Mouse (Mus musculus): ENCODE measurements around the gene Glb1.

DNA sequence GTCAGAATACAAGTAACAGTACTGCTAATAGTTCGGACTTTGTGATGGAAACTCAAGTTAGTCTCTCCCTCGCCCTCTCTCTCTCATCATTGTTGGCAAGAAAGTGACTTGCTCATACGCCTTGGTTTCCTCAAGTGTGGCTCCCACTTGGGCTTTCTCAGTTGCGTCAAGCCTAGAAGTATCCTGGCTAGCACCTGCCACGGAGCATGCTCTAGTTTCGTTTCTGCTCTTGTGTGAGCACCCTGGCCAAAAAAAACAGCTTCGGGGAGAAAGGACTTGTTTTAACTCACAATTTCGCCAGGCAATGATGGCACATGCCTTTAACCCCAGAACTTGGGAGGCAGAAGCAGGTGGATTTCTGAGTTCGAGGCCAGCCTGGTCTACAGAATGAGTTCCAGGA is 76.1 kb downstream of the Glb1 start:
- no peak for TF ChIP-seq CTCF (IDR thresholded peaks at IDR 0.05)
- no peak for TF ChIP-seq EP300 (IDR thresholded peaks at IDR 0.05; ENCODE audit: insufficient read depth, low read depth, low read length)
- no peak for TF ChIP-seq POLR2A (IDR thresholded peaks at IDR 0.05; ENCODE audit: insufficient read depth, low read depth, low read length)

Measured in heart, adult 2 months (tissue).